Mouse (Mus musculus): ENCODE results near the gene Gm29609. TPM values are rescaled to one million over a fixed set of nuclear protein-coding genes. Genes with fewer than 3 reads are reported as not detected.

The Gm29609 gene
- polyA plus RNA-seq, 1 experiment from 2014 or later = 0.74 TPM

GRCm38 (mm10) chr5:31192939-31193630 lies 13.4 kb upstream of the Gm29609 start, which contains the start of the genes Snx17 and Eif2b4:
Snx17 (plus strand) TSS chr5:31193227.
Eif2b4 (minus strand) TSS chr5:31193430.
- H3K36me3 ChIP-seq (ENCODE audit: control insufficient read depth, insufficient read depth) = peaks cover 51% of the 10 kb centered on the region
- 0% methylated on average over 48 of the region's 48 CpGs for WGBS (ENCODE audit: insufficient replicate concordance)
- peak within 1 kb of the TSS; percentile 84 for H3K4me2 ChIP-seq (ENCODE audit: low read depth, low read length)
- H3K27ac ChIP-seq (ENCODE audit: low read length) = peak within 1 kb of the TSS; percentile 92
- H3K4me3 ChIP-seq (ENCODE audit: low read depth, low read length) = peak within 1 kb of the TSS; percentile 84
- H3K4me1 ChIP-seq (ENCODE audit: control insufficient read depth, low read depth, low read length) = peaks cover 20% of the 10 kb centered on the region
- H3K9ac ChIP-seq (ENCODE audit: low read depth, low read length) = peak within 1 kb of the TSS; percentile 90
- peak; percentile 95 for ATAC-seq (ENCODE audit: low read depth)
- no peaks in the 10 kb centered on the region for H3K9me3 ChIP-seq (replicated peaks; ENCODE audit: control insufficient read depth, low read length)
- no peaks in the 10 kb centered on the region for H3K27me3 ChIP-seq (ENCODE audit: control insufficient read depth, insufficient read depth, low read depth, low read length)

- ATAC-seq (ENCODE audit: low read depth) = peak; percentile 59
- peaks cover 49% of the 10 kb centered on the region for H3K36me3 ChIP-seq (ENCODE audit: control insufficient read depth, insufficient read depth)
These were observed 12.6 kb upstream of the Gm29609 start for GRCm38 (mm10) chr5:31192045-31192938.

GRCm38 (mm10) chr5:31190201-31190600 lies 10.5 kb upstream of the Gm29609 start:
- no peak for ATAC-seq (ENCODE audit: low read depth)
- Histone ChIP-seq H3K4me3 (ENCODE audit: low read depth, low read length) (no peak overlapping the region), H3K27me3 (ENCODE audit: control insufficient read depth, insufficient read depth, low read depth, low read length) (no peaks in the 10 kb centered on the region), H3K36me3 (ENCODE audit: control insufficient read depth, insufficient read depth) (peaks cover 31% of the 10 kb centered on the region), H3K4me1 (ENCODE audit: control insufficient read depth, low read depth, low read length) (peaks cover 23% of the 10 kb centered on the region), H3K4me2 (ENCODE audit: low read depth, low read length) (no peak overlapping the region), H3K9me3 (replicated peaks; ENCODE audit: control insufficient read depth, low read length) (no peaks in the 10 kb centered on the region), H3K9ac (ENCODE audit: low read depth, low read length) (no peak overlapping the region), H3K27ac (ENCODE audit: low read length) (no peak overlapping the region)
- 82% methylated on average over 9 of the region's 9 CpGs for WGBS (ENCODE audit: insufficient replicate concordance)

More at GRCm38 (mm10) chr5:31192045-31192938, 12.6 kb upstream of the Gm29609 start:
- H3K9ac ChIP-seq (ENCODE audit: low read depth, low read length) = peak overlapping the region; percentile 89
- 9% methylated on average over 42 of the region's 42 CpGs for WGBS (ENCODE audit: insufficient replicate concordance)
- H3K9me3 ChIP-seq (replicated peaks; ENCODE audit: control insufficient read depth, low read length) = no peaks in the 10 kb centered on the region
- peak overlapping the region; percentile 68 for H3K4me2 ChIP-seq (ENCODE audit: low read depth, low read length)
- peaks cover 20% of the 10 kb centered on the region for H3K4me1 ChIP-seq (ENCODE audit: control insufficient read depth, low read depth, low read length)
- no peaks in the 10 kb centered on the region for H3K27me3 ChIP-seq (ENCODE audit: control insufficient read depth, insufficient read depth, low read depth, low read length)
- peak overlapping the region; percentile 84 for H3K4me3 ChIP-seq (ENCODE audit: low read depth, low read length)
- H3K27ac ChIP-seq (ENCODE audit: low read length) = peak overlapping the region; percentile 92

- Histone ChIP-seq H3K9me3 (replicated peaks; ENCODE audit: control insufficient read depth, low read length) (no peaks in the 10 kb centered on the region), H3K36me3 (ENCODE audit: control insufficient read depth, insufficient read depth) (peaks cover 28% of the 10 kb centered on the region), H3K27ac (ENCODE audit: low read length) (no peak overlapping the region), H3K4me3 (ENCODE audit: low read depth, low read length) (no peak overlapping the region), H3K4me1 (ENCODE audit: control insufficient read depth, low read depth, low read length) (peaks cover 20% of the 10 kb centered on the region), H3K4me2 (ENCODE audit: low read depth, low read length) (no peak overlapping the region), H3K27me3 (ENCODE audit: control insufficient read depth, insufficient read depth, low read depth, low read length) (no peaks in the 10 kb centered on the region), H3K9ac (ENCODE audit: low read depth, low read length) (no peak overlapping the region)
- no peak for ATAC-seq (ENCODE audit: low read depth)
- WGBS (ENCODE audit: insufficient replicate concordance) = 64% methylated on average over 4 of the region's 4 CpGs
These were observed 8.6 kb upstream of the Gm29609 start for GRCm38 (mm10) chr5:31188223-31188840.

- Histone ChIP-seq H3K4me2 (ENCODE audit: low read depth, low read length) (no peak overlapping the region), H3K4me1 (ENCODE audit: control insufficient read depth, low read depth, low read length) (peaks cover 20% of the 10 kb centered on the region), H3K36me3 (ENCODE audit: control insufficient read depth, insufficient read depth) (peaks cover 10% of the 10 kb centered on the region), H3K9me3 (replicated peaks; ENCODE audit: control insufficient read depth, low read length) (no peaks in the 10 kb centered on the region), H3K4me3 (ENCODE audit: low read depth, low read length) (no peak overlapping the region), H3K27ac (ENCODE audit: low read length) (peak overlapping the region; percentile 75), H3K27me3 (ENCODE audit: control insufficient read depth, insufficient read depth, low read depth, low read length) (no peaks in the 10 kb centered on the region), H3K9ac (ENCODE audit: low read depth, low read length) (no peak overlapping the region; the same call in 1 of the 2 replicates)
- WGBS (ENCODE audit: insufficient replicate concordance) = 16% methylated on average over 4 of the region's 4 CpGs
- ATAC-seq (ENCODE audit: low read depth) = peak; percentile 40
These were observed 4.0 kb upstream of the Gm29609 start for GRCm38 (mm10) chr5:31183678-31184077.

GRCm38 (mm10) chr5:31181183-31181770 lies 1.6 kb upstream of the Gm29609 start:
- no peak overlapping the region for H3K4me2 ChIP-seq (ENCODE audit: low read depth, low read length)
- no peak overlapping the region for H3K9ac ChIP-seq (ENCODE audit: low read depth, low read length)
- H3K4me1 ChIP-seq (ENCODE audit: control insufficient read depth, low read depth, low read length) = peaks cover 24% of the 10 kb centered on the region
- WGBS (ENCODE audit: insufficient replicate concordance) = 88% methylated on average over 9 of the region's 9 CpGs
- no peaks in the 10 kb centered on the region for H3K36me3 ChIP-seq (ENCODE audit: control insufficient read depth, insufficient read depth)
- no peaks in the 10 kb centered on the region for H3K27me3 ChIP-seq (ENCODE audit: control insufficient read depth, insufficient read depth, low read depth, low read length)
- ATAC-seq (ENCODE audit: low read depth) = no peak
- no peaks in the 10 kb centered on the region for H3K9me3 ChIP-seq (replicated peaks; ENCODE audit: control insufficient read depth, low read length)
- no peak overlapping the region for H3K27ac ChIP-seq (ENCODE audit: low read length)
- H3K4me3 ChIP-seq (ENCODE audit: low read depth, low read length) = no peak overlapping the region

GRCm38 (mm10) chr5:31179301-31179765 lies 378 bp downstream of the Gm29609 start:
- no peaks in the 10 kb centered on the region for H3K27me3 ChIP-seq (ENCODE audit: control insufficient read depth, insufficient read depth, low read depth, low read length)
- ATAC-seq (ENCODE audit: low read depth) = peak; percentile 44
- H3K4me1 ChIP-seq (ENCODE audit: control insufficient read depth, low read depth, low read length) = peaks cover 19% of the 10 kb centered on the region
- WGBS (ENCODE audit: insufficient replicate concordance) = 0% methylated on average over 25 of the region's 25 CpGs
- H3K9me3 ChIP-seq (replicated peaks; ENCODE audit: control insufficient read depth, low read length) = no peaks in the 10 kb centered on the region
- H3K4me3 ChIP-seq (ENCODE audit: low read depth, low read length) = peak overlapping the region; percentile 96
- peak overlapping the region; percentile 99 for H3K27ac ChIP-seq (ENCODE audit: low read length)
- no peaks in the 10 kb centered on the region; the same call in 1 of the 2 replicates for H3K36me3 ChIP-seq (ENCODE audit: control insufficient read depth, insufficient read depth)
- peak overlapping the region; percentile 63 for H3K9ac ChIP-seq (ENCODE audit: low read depth, low read length)
- H3K4me2 ChIP-seq (ENCODE audit: low read depth, low read length) = peak overlapping the region; percentile 85

- H3K4me1 ChIP-seq (ENCODE audit: control insufficient read depth, low read depth, low read length) = no peaks in the 10 kb centered on the region; the same call in 1 of the 2 replicates
- H3K9me3 ChIP-seq (replicated peaks; ENCODE audit: control insufficient read depth, low read length) = no peaks in the 10 kb centered on the region
- no peak overlapping the region for H3K9ac ChIP-seq (ENCODE audit: low read depth, low read length)
- no peak for ATAC-seq (ENCODE audit: low read depth)
- H3K27ac ChIP-seq (ENCODE audit: low read length) = no peak overlapping the region
- no peak overlapping the region for H3K4me3 ChIP-seq (ENCODE audit: low read depth, low read length)
- 86% methylated on average over 4 of the region's 4 CpGs for WGBS (ENCODE audit: insufficient replicate concordance)
- H3K4me2 ChIP-seq (ENCODE audit: low read depth, low read length) = no peak overlapping the region
- no peaks in the 10 kb centered on the region for H3K27me3 ChIP-seq (ENCODE audit: control insufficient read depth, insufficient read depth, low read depth, low read length)
- peaks cover 80% of the 10 kb centered on the region for H3K36me3 ChIP-seq (ENCODE audit: control insufficient read depth, insufficient read depth)
These were observed 11.1 kb downstream of the Gm29609 start for GRCm38 (mm10) chr5:31168630-31169029.
